Mouse (Mus musculus): ENCODE data around the gene St6gal2. TPM values are rescaled to one million over a fixed set of nuclear protein-coding genes. Genes with fewer than 3 reads are reported as not detected.
A peak's percentile ranks its signal among the peaks of the same experiment; 100 is the strongest.

St6gal2 gene
- polyA plus RNA-seq, 1 experiment = 26.3 TPM

GRCm38 (mm10) chr17:55475974-55476373, 30.8 kb downstream of the St6gal2 start:
- no peak overlapping the region for H3K27ac ChIP-seq (ENCODE audit: insufficient read depth, low read length)
- TF ChIP-seq POLR2A (IDR thresholded peaks at IDR 0.05; ENCODE audit: extremely low read depth, insufficient read depth, low read length) (no peak), CTCF (IDR thresholded peaks at IDR 0.05; ENCODE audit: extremely low read depth, insufficient read depth, low read length) (no peak)
- H3K4me3 ChIP-seq (ENCODE audit: insufficient read depth, low read length) = no peak overlapping the region
- peaks cover 4% of the 10 kb centered on the region; the same call in 1 of the 2 replicates for H3K4me1 ChIP-seq (ENCODE audit: control insufficient read depth, insufficient read depth, low read length)

GRCm38 (mm10) chr17:55477361-55477760, 32.2 kb downstream of the St6gal2 start:
- no peak overlapping the region for H3K4me3 ChIP-seq (ENCODE audit: insufficient read depth, low read length)

GRCm38 (mm10) chr17:55479367-55479766, 34.2 kb downstream of the St6gal2 start:
- Histone ChIP-seq H3K4me3 (ENCODE audit: insufficient read depth, low read length) (no peak overlapping the region), H3K27ac (ENCODE audit: insufficient read depth, low read length) (no peak overlapping the region), H3K4me1 (ENCODE audit: control insufficient read depth, insufficient read depth, low read length) (peaks cover 4% of the 10 kb centered on the region; the same call in 1 of the 2 replicates)
- TF ChIP-seq CTCF (IDR thresholded peaks at IDR 0.05; ENCODE audit: extremely low read depth, insufficient read depth, low read length) (no peak), POLR2A (IDR thresholded peaks at IDR 0.05; ENCODE audit: extremely low read depth, insufficient read depth, low read length) (no peak)

More at GRCm38 (mm10) chr17:55477361-55477760, 32.2 kb downstream of the St6gal2 start:
- peak; percentile 37; the same call in 1 of the 2 replicates for TF ChIP-seq CTCF (IDR thresholded peaks at IDR 0.05; ENCODE audit: extremely low read depth, insufficient read depth, low read length)
- no peak for TF ChIP-seq POLR2A (IDR thresholded peaks at IDR 0.05; ENCODE audit: extremely low read depth, insufficient read depth, low read length)
- Histone ChIP-seq H3K27ac (ENCODE audit: insufficient read depth, low read length) (no peak overlapping the region), H3K4me1 (ENCODE audit: control insufficient read depth, insufficient read depth, low read length) (peaks cover 4% of the 10 kb centered on the region; the same call in 1 of the 2 replicates)

- peak; percentile 4; the same call in 1 of the 2 replicates for TF ChIP-seq CTCF (IDR thresholded peaks at IDR 0.05; ENCODE audit: extremely low read depth, insufficient read depth, low read length)
- TF ChIP-seq POLR2A (IDR thresholded peaks at IDR 0.05; ENCODE audit: extremely low read depth, insufficient read depth, low read length) = no peak
- H3K27ac ChIP-seq (ENCODE audit: insufficient read depth, low read length) = no peak overlapping the region
- H3K4me1 ChIP-seq (ENCODE audit: control insufficient read depth, insufficient read depth, low read length) = peaks cover 3% of the 10 kb centered on the region
- no peak overlapping the region for H3K4me3 ChIP-seq (ENCODE audit: insufficient read depth, low read length)
These were observed 39.1 kb downstream of the St6gal2 start for GRCm38 (mm10) chr17:55484108-55484870.

GRCm38 (mm10) chr17:55531872-55532271, 86.7 kb downstream of the St6gal2 start:
- Histone ChIP-seq H3K27ac (ENCODE audit: insufficient read depth, low read length) (no peak overlapping the region), H3K4me1 (ENCODE audit: control insufficient read depth, insufficient read depth, low read length) (no peaks in the 10 kb centered on the region; the same call in 1 of the 2 replicates), H3K4me3 (ENCODE audit: insufficient read depth, low read length) (no peak overlapping the region)
- TF ChIP-seq POLR2A (IDR thresholded peaks at IDR 0.05; ENCODE audit: extremely low read depth, insufficient read depth, low read length) (no peak), CTCF (IDR thresholded peaks at IDR 0.05; ENCODE audit: extremely low read depth, insufficient read depth, low read length) (no peak)

GRCm38 (mm10) chr17:55548476-55548875, 103.3 kb downstream of the St6gal2 start:
- no peak for TF ChIP-seq CTCF (IDR thresholded peaks at IDR 0.05; ENCODE audit: extremely low read depth, insufficient read depth, low read length)
- TF ChIP-seq POLR2A (IDR thresholded peaks at IDR 0.05; ENCODE audit: extremely low read depth, insufficient read depth, low read length) = no peak
- Histone ChIP-seq H3K4me3 (ENCODE audit: insufficient read depth, low read length) (no peak overlapping the region), H3K4me1 (ENCODE audit: control insufficient read depth, insufficient read depth, low read length) (no peaks in the 10 kb centered on the region), H3K27ac (ENCODE audit: insufficient read depth, low read length) (0 out of 2 replicates have a peak overlapping the region, but pooled peaks have one; percentile 35)

GRCm38 (mm10) chr17:55561774-55562173, 116.6 kb downstream of the St6gal2 start:
- no peaks in the 10 kb centered on the region for H3K4me1 ChIP-seq (ENCODE audit: control insufficient read depth, insufficient read depth, low read length)
- TF ChIP-seq CTCF (IDR thresholded peaks at IDR 0.05; ENCODE audit: extremely low read depth, insufficient read depth, low read length) = no peak
- no peak for TF ChIP-seq POLR2A (IDR thresholded peaks at IDR 0.05; ENCODE audit: extremely low read depth, insufficient read depth, low read length)
- H3K27ac ChIP-seq (ENCODE audit: insufficient read depth, low read length) = no peak overlapping the region
- no peak overlapping the region for H3K4me3 ChIP-seq (ENCODE audit: insufficient read depth, low read length)

Other genes starting within 250 kb of the St6gal2 start
- not detected in 2 replicates for gene Vmn2r118, start 179.8 kb downstream of the St6gal2 start, polyA plus RNA-seq (2012; rRNA removed)

Data from cortical plate, adult 2 months (tissue).